In the genomic region with DNA sequence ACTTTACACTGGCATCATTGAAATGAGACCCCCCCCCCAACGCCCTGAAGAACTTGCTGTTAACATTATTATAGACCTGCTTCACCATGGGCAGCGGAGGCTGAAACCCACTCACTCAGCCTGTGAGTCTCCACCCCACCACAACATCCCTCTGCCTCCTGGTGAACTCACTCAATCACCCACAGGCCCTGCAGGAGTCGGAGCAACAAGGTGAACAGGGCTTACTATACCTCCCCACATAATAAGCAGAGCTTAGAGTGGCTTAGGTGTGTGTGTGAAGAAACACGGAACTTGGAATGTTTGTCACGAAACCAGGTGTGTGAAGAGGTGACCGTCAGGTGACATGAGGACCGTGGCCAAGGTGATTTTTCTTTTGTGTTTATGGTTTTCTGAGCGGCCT, we compare ENCODE assay signal across 18 mouse cellular contexts. TPM values are rescaled to one million over a fixed set of nuclear protein-coding genes. Genes with fewer than 3 reads are reported as not detected.
"Had no signal": no experiment of that assay in that cellular context is flagged by ENCODE, and none has a peak within 500 bp of the region (broad histone marks: within the 10 kb centered on the region; RNA-seq: fewer than 3 reads in every experiment).

No protein-coding gene starts in this region.

- H3K27me3 ChIP-seq: neural tube, embryonic 13.5 days; neural tube, embryonic 15.5 days had no signal

- H3K9me3 ChIP-seq: midbrain, embryonic 10.5 days; midbrain, embryonic 12.5 days; neural tube, embryonic 13.5 days; neural tube, embryonic 15.5 days had no signal

- H3K36me3 ChIP-seq: midbrain, embryonic 10.5 days; midbrain, embryonic 12.5 days; neural tube, embryonic 13.5 days; neural tube, embryonic 15.5 days had no signal

- H3K9ac ChIP-seq: lung, embryonic 14.5 days; midbrain, embryonic 12.5 days; neural tube, embryonic 13.5 days; neural tube, embryonic 15.5 days had no signal

- H3K27ac ChIP-seq: midbrain, embryonic 10.5 days; midbrain, embryonic 12.5 days; neural tube, embryonic 13.5 days; neural tube, embryonic 15.5 days had no signal

- DNase-seq: lung, adult 18-20 months; lung, postnatal 10 days; midbrain, embryonic 14.5 days; retina, postnatal 1 day; right cerebral cortex, adult 18-20 months; right cerebral cortex, postnatal 25 days; right cerebral cortex, postnatal 4 days; spleen, adult 18-20 months; thymus, adult 2 months; thymus, postnatal 25 days; thymus, postnatal 4 days had no signal

- H3K4me2 ChIP-seq: lung, embryonic 14.5 days; midbrain, embryonic 12.5 days; neural tube, embryonic 13.5 days; neural tube, embryonic 15.5 days had no signal

- H3K4me3 ChIP-seq: midbrain, embryonic 10.5 days; midbrain, embryonic 12.5 days; myocyte; neural tube, embryonic 13.5 days; neural tube, embryonic 15.5 days had no signal

- ATAC-seq: midbrain, embryonic 16.5 days had no signal

- H3K4me1 ChIP-seq: midbrain, embryonic 12.5 days; neural tube, embryonic 13.5 days; neural tube, embryonic 15.5 days had no signal

RNA-seq across cellular contexts. Expression of a gene that starts 46.5 kb away (rescaled TPM):
- polyA plus RNA-seq: myocyte had no signal
